Mouse (Mus musculus) kidney, postnatal 0 days (tissue): ENCODE measurements around the gene Zer1. TPM values are rescaled to one million over a fixed set of nuclear protein-coding genes. Genes with fewer than 3 reads are reported as not detected.

ENCODE experiments used
- ATAC-seq: fragments of 200-750 bp; cut with Nextera tagmentation; replicated peaks from 2 replicates; pipeline ENCODE4 v1.8.0; 2017; ENCODE audit warnings: low read depth, moderate number of reproducible peaks, moderate TSS enrichment, moderate library complexity; ENCODE audit not compliant: low FRiP score
- DNase-seq: peaks from one replicate; pipeline ENCODE4 v3.0.0-alpha.2; 2016; ENCODE audit warnings: low spot score
- H3K27ac ChIP-seq: fragments of 300-500 bp; sonication (generic); 2 replicates; pipeline ENCODE4 v1.5.1; 2014; ENCODE audit warnings: mild to moderate bottlenecking
- H3K27me3 ChIP-seq: fragments of 300-500 bp; sonication (generic); 2 replicates; pipeline ENCODE4 v1.6.1; 2014; ENCODE audit warnings: low read length, mixed read lengths; ENCODE audit not compliant: insufficient read depth
- H3K36me3 ChIP-seq: fragments of 300-500 bp; sonication (generic); 2 replicates; pipeline ENCODE4 v1.6.1; 2014; ENCODE audit warnings: low read length, mixed read lengths; ENCODE audit not compliant: insufficient read depth
- H3K4me1 ChIP-seq: fragments of 300-500 bp; sonication (generic); replicated peaks from 2 replicates; pipeline ENCODE4 v1.6.1; 2014; ENCODE audit warnings: antibody characterized with exemption, low read length, mixed read lengths; ENCODE audit not compliant: insufficient read depth
- H3K4me2 ChIP-seq: fragments of 300-500 bp; sonication (generic); 2 replicates; pipeline ENCODE4 v1.6.1; 2014; ENCODE audit warnings: mild to moderate bottlenecking, low read length, moderate library complexity, mixed read lengths
- H3K4me3 ChIP-seq: fragments of 300-500 bp; sonication (generic); replicated peaks from 2 replicates; pipeline ENCODE4 v1.5.1; 2014; ENCODE audit warnings: low read depth, low read length
- H3K9ac ChIP-seq: fragments of 300-500 bp; sonication (generic); 2 replicates; pipeline ENCODE4 v1.6.1; 2014; ENCODE audit warnings: low read depth, low read length
- H3K9me3 ChIP-seq: fragments of 300-500 bp; sonication (generic); replicated peaks from 2 replicates; pipeline ENCODE4 v1.6.1; 2016; ENCODE audit warnings: low read length, inconsistent platforms, mixed read lengths
- CTCF ChIP-seq: IDR thresholded peaks from 2 replicates; pipeline ENCODE4 v1.5.1; 2016; ENCODE audit warnings: antibody characterized with exemption, low read depth, mild to moderate bottlenecking, moderate library complexity
- WGBS: fragments of 180-500 bp; shearing (Covaris S2); extraction: QIAGEN DNeasy Blood & Tissue Kit; methylation state at CpG from one replicate; pipeline ENCODE4 v1.1.7; 2014; 5-methylcytosine and 5-hydroxymethylcytosine counted together
- polyA plus RNA-seq: library from polyadenylated mRNA; unstranded; fragments of >200 nt; fragmentation: Nextera tagmentation; extraction: Ambion mirVana; gene quantifications from 2 replicates; pipeline ENCODE4 v1.2.1, GENCODE M21; 2015

Gene Zer1
- polyA plus RNA-seq, 1 experiment from 2014 or later = 4.9 TPM

DNA sequence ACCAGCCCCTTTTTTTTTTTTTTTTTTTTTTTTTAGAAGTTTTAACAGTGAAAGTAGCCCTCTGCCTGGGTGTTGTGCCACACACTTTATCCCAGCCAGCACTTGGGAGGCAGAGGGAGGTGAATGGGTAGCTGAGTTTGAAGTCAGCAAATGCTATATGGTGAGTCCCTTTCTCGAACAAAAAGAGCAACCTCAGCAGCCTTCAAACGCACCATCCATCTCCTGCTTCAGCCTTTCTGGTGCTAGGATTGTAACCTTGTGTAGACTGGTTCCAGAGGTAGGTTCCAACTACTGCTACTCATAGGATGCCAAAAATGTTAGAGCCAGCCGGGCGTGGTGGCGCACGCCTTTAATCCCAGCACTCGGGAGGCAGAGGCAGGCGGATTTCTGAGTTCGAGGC lies 47.9 kb downstream of the Zer1 start:
- Histone ChIP-seq H3K36me3 (peaks cover 5% of the 10 kb centered on the region; the same call in 1 of the 2 replicates), H3K4me1 (no peaks in the 10 kb centered on the region), H3K9ac (no peak overlapping the region), H3K27me3 (no peaks in the 10 kb centered on the region), H3K9me3 (no peaks in the 10 kb centered on the region), H3K4me3 (no peak overlapping the region), H3K4me2 (no peak overlapping the region), H3K27ac (no peak overlapping the region)
- ATAC-seq (no peak), DNase-seq (no peak)
- 89% methylated on average over 8 of the region's 9 CpGs for WGBS
- no peak for TF ChIP-seq CTCF

DNA sequence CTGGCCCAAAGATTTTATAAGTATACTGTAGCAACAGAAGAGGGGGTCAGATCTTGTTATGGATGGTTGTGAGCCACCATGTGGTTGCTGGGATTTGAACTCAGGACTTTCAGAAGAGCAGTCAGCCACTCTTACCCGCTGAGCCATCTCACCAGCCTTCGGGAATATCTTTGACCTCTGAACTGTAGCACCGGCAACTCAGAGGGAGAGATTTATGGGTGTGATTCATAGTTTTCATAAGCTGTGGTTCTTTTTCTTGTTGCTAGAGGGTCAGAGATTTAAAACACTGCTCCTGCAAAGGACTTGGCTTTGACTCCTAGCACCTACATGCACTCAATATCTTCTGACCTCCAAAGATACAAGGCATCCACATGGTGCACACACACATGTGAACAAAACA lies 48.8 kb downstream of the Zer1 start:
- no peak for TF ChIP-seq CTCF
- Histone ChIP-seq H3K4me3 (no peak overlapping the region), H3K27me3 (no peaks in the 10 kb centered on the region), H3K9me3 (no peaks in the 10 kb centered on the region), H3K9ac (no peak overlapping the region), H3K36me3 (peaks cover 6% of the 10 kb centered on the region; the same call in 1 of the 2 replicates), H3K4me2 (no peak overlapping the region), H3K4me1 (no peaks in the 10 kb centered on the region), H3K27ac (no peak overlapping the region)
- no peak for ATAC-seq
- DNase-seq = no peak
- WGBS = 32% methylated on average over 3 of the region's 3 CpGs

DNA sequence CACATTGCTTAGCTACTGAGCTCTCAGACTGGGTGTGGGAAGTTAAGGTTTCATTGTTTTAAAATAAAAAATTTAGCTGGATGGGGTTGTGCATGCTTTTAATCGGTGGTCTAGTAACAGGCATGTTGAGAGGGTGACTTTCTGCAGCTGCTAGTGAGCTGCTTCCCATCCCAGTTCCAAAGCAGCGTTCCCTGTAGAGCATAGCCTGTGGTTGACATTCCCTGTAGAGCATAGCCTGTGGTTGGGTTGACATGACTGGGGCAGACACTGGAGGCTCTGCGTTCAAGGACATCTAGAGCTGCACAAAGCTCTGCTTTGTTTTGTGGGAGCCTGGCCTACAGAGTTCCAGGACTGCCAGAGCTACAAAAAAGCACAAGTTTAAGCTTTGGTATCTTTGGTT lies 51.1 kb downstream of the Zer1 start:
- H3K36me3 ChIP-seq = peaks cover 19% of the 10 kb centered on the region; the same call in 1 of the 2 replicates
- no peak overlapping the region for H3K4me2 ChIP-seq
- TF ChIP-seq CTCF = no peak
- DNase-seq = no peak
- H3K4me3 ChIP-seq = no peak overlapping the region
- H3K9ac ChIP-seq = no peak overlapping the region
- H3K4me1 ChIP-seq = no peaks in the 10 kb centered on the region
- ATAC-seq = no peak
- H3K27me3 ChIP-seq = no peaks in the 10 kb centered on the region
- no peak overlapping the region for H3K27ac ChIP-seq
- H3K9me3 ChIP-seq = no peaks in the 10 kb centered on the region
- WGBS = 81% methylated on average over 3 of the region's 3 CpGs

DNA sequence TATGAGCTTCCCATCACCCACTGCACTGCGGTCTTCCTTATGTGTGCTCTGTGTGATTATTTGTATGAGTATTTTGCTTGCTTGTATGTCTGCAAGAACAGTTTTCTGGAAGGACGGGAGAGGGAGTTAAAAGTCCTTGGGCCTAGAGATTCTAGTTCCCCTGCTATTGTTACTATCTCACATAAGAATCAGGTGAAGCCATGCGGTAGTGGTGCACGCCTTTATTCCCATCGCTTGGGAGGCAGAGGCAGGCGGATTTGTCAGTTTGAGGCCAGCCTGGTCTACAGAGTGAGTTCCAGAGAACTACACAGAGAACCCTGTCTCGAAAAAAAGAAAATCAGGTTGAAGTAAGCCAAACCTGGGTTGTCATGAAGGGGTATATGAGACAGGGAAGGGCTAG lies 51.5 kb downstream of the Zer1 start:
- 77% methylated on average over 7 of the region's 7 CpGs for WGBS

DNA sequence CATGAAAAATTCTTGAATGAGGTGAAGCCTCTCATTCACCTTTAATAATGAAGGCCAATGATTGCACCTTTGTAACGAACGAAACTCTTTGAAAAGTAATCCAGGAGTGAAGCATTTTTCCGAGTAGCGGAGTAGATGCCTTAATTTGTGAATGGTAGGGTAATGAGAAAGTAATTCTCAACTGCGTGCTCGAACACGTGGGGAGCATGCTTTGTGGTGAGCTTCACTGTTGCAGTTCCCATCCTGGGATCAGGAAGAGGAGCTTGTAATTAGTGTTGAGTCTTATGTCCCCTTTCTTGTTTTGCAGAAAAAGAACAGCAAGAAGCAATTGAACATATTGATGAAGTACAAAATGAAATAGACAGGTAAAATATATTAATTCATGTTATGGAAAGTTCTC lies 56.4 kb downstream of the Zer1 start:
- TF ChIP-seq CTCF = no peak
- Histone ChIP-seq H3K4me2 (peak overlapping the region; percentile 77), H3K4me3 (peak overlapping the region; percentile 100), H3K27ac (no peak overlapping the region), H3K27me3 (no peaks in the 10 kb centered on the region), H3K36me3 (peaks cover 19% of the 10 kb centered on the region; the same call in 1 of the 2 replicates), H3K9ac (peak overlapping the region; percentile 87), H3K4me1 (peaks cover 23% of the 10 kb centered on the region), H3K9me3 (no peaks in the 10 kb centered on the region)
- ATAC-seq = no peak
- 8% methylated on average over 7 of the region's 7 CpGs for WGBS
- DNase-seq = no peak

More for the DNA sequence above, 51.5 kb downstream of the Zer1 start:
- Histone ChIP-seq H3K4me2 (no peak overlapping the region), H3K27me3 (no peaks in the 10 kb centered on the region), H3K36me3 (peaks cover 19% of the 10 kb centered on the region; the same call in 1 of the 2 replicates), H3K9ac (no peak overlapping the region), H3K4me1 (0 out of 2 replicates have a peak, but pooled peaks cover 4% of the 10 kb centered on the region), H3K4me3 (no peak overlapping the region), H3K9me3 (no peaks in the 10 kb centered on the region), H3K27ac (no peak overlapping the region)
- DNase-seq = no peak
- no peak for ATAC-seq
- no peak for TF ChIP-seq CTCF

DNA sequence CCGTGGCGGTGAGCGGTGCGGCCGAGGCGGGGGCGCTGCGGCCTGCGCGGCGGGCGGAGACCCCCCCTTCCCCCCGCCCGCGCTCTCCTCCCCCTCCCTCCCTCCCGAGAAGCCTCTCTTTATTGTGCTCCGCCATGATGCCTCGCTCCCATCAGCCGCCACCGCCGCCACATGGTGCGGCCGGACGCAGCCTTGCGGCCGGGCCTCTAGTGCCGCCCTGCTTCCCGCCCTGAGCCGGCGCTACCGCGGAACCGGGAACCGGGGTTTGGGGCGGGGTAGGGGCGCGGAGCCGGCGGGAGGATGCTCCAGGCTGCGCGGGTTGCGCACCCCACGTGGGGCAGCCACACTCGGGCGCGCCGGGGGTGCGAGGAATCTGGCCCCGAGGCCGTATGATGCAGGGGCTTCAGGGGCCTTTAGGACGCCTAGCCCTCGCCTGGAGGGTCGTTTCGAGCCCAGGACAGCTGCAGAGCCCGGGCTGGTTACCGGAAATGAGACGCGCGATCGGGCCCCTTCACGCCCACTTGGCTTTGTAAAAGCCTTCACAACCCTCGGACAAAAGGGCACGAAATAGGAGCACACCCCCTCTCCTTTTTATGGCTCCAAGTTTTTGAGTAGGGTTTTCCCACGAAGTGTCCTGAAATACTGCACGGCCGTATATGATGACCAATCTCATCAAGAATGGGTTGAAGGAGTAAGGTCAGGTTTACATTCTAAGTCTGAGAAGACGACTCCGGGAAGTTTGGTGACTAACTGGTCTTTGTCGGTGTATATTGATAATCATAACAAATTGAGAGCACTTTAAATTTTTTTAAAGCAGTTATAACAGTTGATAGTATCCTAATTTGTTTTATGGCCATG lies 57.1 kb downstream of the Zer1 start:
- peak overlapping the region; percentile 87 for H3K9ac ChIP-seq
- peak; percentile 64 for DNase-seq
- H3K27me3 ChIP-seq = no peaks in the 10 kb centered on the region
- peak; percentile 23 for ATAC-seq
- no peaks in the 10 kb centered on the region for H3K9me3 ChIP-seq
- H3K36me3 ChIP-seq = peaks cover 15% of the 10 kb centered on the region; the same call in 1 of the 2 replicates
- no peak for TF ChIP-seq CTCF
- under 1% methylated on average over 57 of the region's 69 CpGs for WGBS
- peak overlapping the region; percentile 77 for H3K4me2 ChIP-seq
- H3K27ac ChIP-seq = peak overlapping the region; percentile 99
- peak overlapping the region; percentile 100 for H3K4me3 ChIP-seq
- peaks cover 23% of the 10 kb centered on the region for H3K4me1 ChIP-seq
